Mouse (Mus musculus) gonadal fat pad, adult 2 months (tissue): ENCODE results near the gene Olfr835. TPM values are rescaled to one million over a fixed set of nuclear protein-coding genes. Genes with fewer than 3 reads are reported as not detected.

Experiments used
- DNase-seq: peaks from one replicate; pipeline ENCODE4 v3.0.0-alpha.2; 2012; ENCODE audit warnings: low read depth
- polyA plus RNA-seq: library from polyadenylated mRNA; depleted of rRNA; stranded (reverse); fragments of >200 nt; gene quantifications from 2 replicates; pipeline ENCODE4 v1.2.3, GENCODE M21; 2012; rRNA removed

Gene Olfr835
- polyA plus RNA-seq: not detected in 2 replicates

GRCm38 (mm10) chr9:19032435-19032834 lies at the start of gene Olfr835:
TSS of gene Olfr835 (plus strand) at chr9:19032735.
- no peak for DNase-seq

GRCm38 (mm10) chr9:18987690-18988089 lies 44.8 kb upstream of the Olfr835 start, which contains the start of gene Olfr834:
TSS of gene Olfr834 (plus strand) at chr9:18987990.
- no peak for DNase-seq

- DNase-seq: no peak
Measured at GRCm38 (mm10) chr9:19084986-19085385, 52.5 kb downstream of the Olfr835 start.

Other genes starting within 250 kb of the Olfr835 start
- gene Olfr828, start 213.2 kb upstream of the Olfr835 start, polyA plus RNA-seq: not detected in 2 replicates
- gene Olfr829, start 177.8 kb upstream of the Olfr835 start, polyA plus RNA-seq: not detected in 2 replicates
- not detected in 2 replicates for gene Olfr830, start 158.0 kb upstream of the Olfr835 start, polyA plus RNA-seq
- not detected in 2 replicates for gene Olfr832, start 95.6 kb upstream of the Olfr835 start, polyA plus RNA-seq
- not detected in 2 replicates for gene Olfr834, start 44.7 kb upstream of the Olfr835 start, polyA plus RNA-seq
- not detected in 2 replicates for gene Olfr836, start 87.6 kb downstream of the Olfr835 start, polyA plus RNA-seq
- not detected in 2 replicates for gene Olfr837, start 103.6 kb downstream of the Olfr835 start, polyA plus RNA-seq
- not detected in 2 replicates for gene Olfr839-ps1, start 144.6 kb downstream of the Olfr835 start, polyA plus RNA-seq
- not detected in 2 replicates for gene Olfr843, start 219.3 kb downstream of the Olfr835 start, polyA plus RNA-seq